Mouse (Mus musculus): ENCODE results near the gene Xrcc3. TPM values are rescaled to one million over a fixed set of nuclear protein-coding genes. Genes with fewer than 3 reads are reported as not detected.

The Xrcc3 gene
- polyA plus RNA-seq (2014; fragmentation: Illumina TruSeq; extraction: RNeasy Lipid Tissue Mini Kit (QIAGEN cat#74804); ENCODE audit: low read depth, low replicate concordance) = 0.69 TPM

DNA sequence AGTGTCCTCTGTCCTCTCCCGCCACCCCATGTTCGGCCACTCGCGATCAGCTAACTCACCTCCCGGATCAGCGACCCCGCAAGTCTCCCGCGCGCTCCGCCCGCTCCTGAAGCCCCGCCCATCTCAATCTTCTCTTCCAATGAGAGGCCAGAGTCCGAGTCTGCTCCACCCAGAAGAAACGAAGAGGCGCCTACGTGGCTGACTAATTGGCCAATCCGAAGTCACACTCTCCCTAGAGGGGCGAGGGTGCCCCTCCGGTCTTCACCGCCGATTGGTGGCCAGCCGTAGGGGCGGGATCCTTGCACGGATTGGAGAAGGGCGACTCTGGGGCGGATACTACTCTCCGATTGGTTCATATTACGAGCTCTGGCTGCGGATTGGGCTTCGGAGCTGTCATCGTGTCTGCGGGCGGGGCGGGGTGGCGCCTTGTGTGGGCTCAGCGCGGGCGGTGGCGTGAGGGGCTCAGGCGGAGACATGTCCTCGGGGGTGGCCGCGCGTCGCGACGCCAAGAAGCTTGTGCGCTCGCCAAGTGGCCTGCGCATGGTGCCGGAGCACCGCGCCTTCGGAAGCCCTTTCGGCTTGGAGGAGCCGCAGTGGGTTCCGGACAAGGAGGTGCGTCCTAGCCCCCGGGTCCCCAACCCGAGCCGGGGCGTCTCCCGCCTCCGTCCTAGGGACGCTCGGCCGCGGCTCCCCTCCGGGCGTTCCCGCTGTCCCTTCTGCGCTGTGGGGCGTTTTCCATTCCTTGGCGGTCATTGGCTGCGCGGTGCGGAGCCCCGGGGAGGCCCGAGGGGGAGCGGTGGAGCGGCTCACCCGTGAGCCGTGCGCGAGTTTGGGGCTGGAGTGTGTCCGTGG, at the start of gene Xrcc3, which contains the start of gene Zfyve21:
Gene Xrcc3 (minus strand): TSS at position 108 of the 852 bp plus-strand sequence.
Gene Zfyve21 (plus strand): TSS at position 405 of the 852 bp plus-strand sequence.

DNA sequence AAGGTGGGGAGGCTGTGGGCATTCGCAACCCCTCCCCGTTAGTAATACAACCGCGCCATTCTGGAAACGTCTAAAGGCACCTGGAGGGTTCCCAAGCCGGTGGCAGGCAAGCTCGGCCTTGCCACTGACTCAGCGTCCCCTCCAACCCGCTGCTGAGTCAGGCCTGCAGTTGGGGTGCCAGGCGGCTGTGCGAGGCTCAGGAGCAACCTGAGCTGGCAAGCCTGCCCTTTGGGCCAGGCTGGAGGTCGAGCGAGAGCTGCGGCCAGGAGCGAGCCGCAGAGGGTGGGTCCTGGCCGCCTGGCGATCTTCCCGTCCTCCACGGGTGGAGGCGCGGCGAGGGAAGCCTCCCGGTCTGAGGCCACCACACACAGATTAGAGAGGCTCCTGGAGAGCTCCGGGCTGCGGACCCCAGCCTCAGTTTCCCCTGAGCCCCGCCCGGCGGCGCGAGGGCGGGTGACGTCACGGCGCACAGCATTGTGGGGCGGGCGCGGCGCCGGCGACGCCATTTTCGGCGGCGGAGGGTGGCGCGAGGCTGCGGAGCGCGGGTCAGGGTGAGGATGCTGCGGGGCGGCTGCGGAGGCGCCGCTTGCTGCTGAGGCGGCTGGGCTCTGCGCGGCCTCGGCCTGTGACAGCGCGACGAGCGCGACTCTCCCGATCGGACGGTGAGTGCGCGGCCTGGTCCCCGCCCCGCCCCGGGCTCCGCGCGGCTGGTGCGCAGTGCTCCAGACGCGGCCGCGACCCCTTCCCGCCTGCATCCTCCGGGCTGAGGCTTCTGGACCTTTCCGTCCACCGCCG, 55.1 kb downstream of the Xrcc3 start, which contains the start of gene Klc1:
Gene Klc1 (plus strand): TSS at position 469 of the 795 bp plus-strand sequence.

Other genes starting within 250 kb of the Xrcc3 start
- gene Mark3, start 239.3 kb downstream of the Xrcc3 start, polyA plus RNA-seq (2014; fragmentation: Illumina TruSeq; extraction: RNeasy Lipid Tissue Mini Kit (QIAGEN cat#74804); ENCODE audit: low read depth, low replicate concordance) = 216 TPM
- 2.5 TPM for gene Ckb, start 141.5 kb downstream of the Xrcc3 start, polyA plus RNA-seq (2014; fragmentation: Illumina TruSeq; extraction: RNeasy Lipid Tissue Mini Kit (QIAGEN cat#74804); ENCODE audit: low read depth, low replicate concordance)
- gene Trmt61a, start 135.8 kb downstream of the Xrcc3 start, polyA plus RNA-seq (2014; fragmentation: Illumina TruSeq; extraction: RNeasy Lipid Tissue Mini Kit (QIAGEN cat#74804); ENCODE audit: low read depth, low replicate concordance) = not detected
- gene Bag5, start 100.6 kb downstream of the Xrcc3 start, polyA plus RNA-seq (2014; fragmentation: Illumina TruSeq; extraction: RNeasy Lipid Tissue Mini Kit (QIAGEN cat#74804); ENCODE audit: low read depth, low replicate concordance) = 18.2 TPM
- 16.6 TPM for gene Apopt1, start 100.6 kb downstream of the Xrcc3 start, polyA plus RNA-seq (2014; fragmentation: Illumina TruSeq; extraction: RNeasy Lipid Tissue Mini Kit (QIAGEN cat#74804); ENCODE audit: low read depth, low replicate concordance)
- gene Klc1, start 55.0 kb downstream of the Xrcc3 start, polyA plus RNA-seq (2014; fragmentation: Illumina TruSeq; extraction: RNeasy Lipid Tissue Mini Kit (QIAGEN cat#74804); ENCODE audit: low read depth, low replicate concordance) = 9.2 TPM
- 11.1 TPM for gene Zfyve21, start 297 bp upstream of the Xrcc3 start, polyA plus RNA-seq (2014; fragmentation: Illumina TruSeq; extraction: RNeasy Lipid Tissue Mini Kit (QIAGEN cat#74804); ENCODE audit: low read depth, low replicate concordance)
- gene Ppp1r13b, start 94.2 kb upstream of the Xrcc3 start, polyA plus RNA-seq (2014; fragmentation: Illumina TruSeq; extraction: RNeasy Lipid Tissue Mini Kit (QIAGEN cat#74804); ENCODE audit: low read depth, low replicate concordance) = 7.2 TPM
- 1,237 TPM for gene Atp5mpl, start 153.1 kb upstream of the Xrcc3 start, polyA plus RNA-seq (2014; fragmentation: Illumina TruSeq; extraction: RNeasy Lipid Tissue Mini Kit (QIAGEN cat#74804); ENCODE audit: low read depth, low replicate concordance)
- not detected for gene Tdrd9, start 157.7 kb upstream of the Xrcc3 start, polyA plus RNA-seq (2014; fragmentation: Illumina TruSeq; extraction: RNeasy Lipid Tissue Mini Kit (QIAGEN cat#74804); ENCODE audit: low read depth, low replicate concordance)
- gene Rd3l, start 167.4 kb upstream of the Xrcc3 start, polyA plus RNA-seq (2014; fragmentation: Illumina TruSeq; extraction: RNeasy Lipid Tissue Mini Kit (QIAGEN cat#74804); ENCODE audit: low read depth, low replicate concordance) = not detected

Measured in sigmoid colon, adult 10 weeks (tissue).